Mouse (Mus musculus) activated CD4-positive, CD25-positive, alpha-beta regulatory T cell (primary cell): Measurements from ENCODE around the gene Ces2h. TPM values are rescaled to one million over a fixed set of nuclear protein-coding genes. Genes with fewer than 3 reads are reported as not detected.

Experiments
- polyA plus RNA-seq, 2 experiments: library from polyadenylated mRNA; unstranded; fragments of 100-300 nt; shearing (Covaris generic); gene quantifications; one replicate each; pipeline ENCODE4 v1.2.1; 2017

Gene Ces2h
- not detected for polyA plus RNA-seq

GRCm38 (mm10) chr8:105000586-105000985 lies at the start of gene Ces2h:
Gene Ces2h, plus strand, starts transcription at chr8:105000853.

DNA sequence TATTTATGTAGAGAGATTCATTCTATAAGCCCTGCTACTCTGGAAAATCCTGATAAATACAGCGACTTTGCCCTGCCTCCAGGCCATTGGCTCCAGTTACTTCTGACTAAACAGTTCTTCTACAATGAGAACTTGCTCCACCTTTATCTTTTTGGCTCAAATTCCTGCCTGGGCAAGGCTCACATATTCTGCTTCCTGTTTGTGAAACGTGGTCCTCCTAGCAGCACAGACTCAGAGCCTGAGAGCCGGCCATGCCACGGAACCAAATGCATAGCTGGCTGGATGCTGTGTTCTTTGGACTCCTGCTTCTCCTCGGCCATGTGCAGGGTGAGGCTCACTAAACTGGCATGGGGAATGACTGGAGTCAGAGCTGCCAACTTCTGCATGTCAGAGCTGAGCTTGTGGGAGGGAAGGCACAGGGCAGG lies 39.1 kb upstream of the Ces2h start, which contains the start of gene Ces2g:
Gene Ces2g, plus strand, starts transcription at position 182 of the 425 bp plus-strand sequence.

GRCm38 (mm10) chr8:105048371-105048854 lies 47.8 kb downstream of the Ces2h start, which contains the start of gene Ces3a:
Gene Ces3a, plus strand, starts transcription at chr8:105048601.

Other genes starting within 250 kb of the Ces2h start
- not detected for gene Ces2b, start 169.3 kb upstream of the Ces2h start, polyA plus RNA-seq
- gene Ces2c, start 153.8 kb upstream of the Ces2h start, polyA plus RNA-seq: 1 to 10 TPM; 3.9 to 8.2 TPM
- not detected for gene Ces2e, start 74.6 kb upstream of the Ces2h start, polyA plus RNA-seq
- under 1 TPM; 0.09 to 0.10 TPM for gene Ces2f, start 53.5 kb upstream of the Ces2h start, polyA plus RNA-seq
- 1 to 10 TPM in 1 of 2 experiments, not detected in 1; 1.4 TPM for gene Ces2g, start 39.1 kb upstream of the Ces2h start, polyA plus RNA-seq
- gene Ces3a, start 47.7 kb downstream of the Ces2h start, polyA plus RNA-seq: not detected
- gene Ces3b, start 82.9 kb downstream of the Ces2h start, polyA plus RNA-seq: under 1 TPM in 1 of 2 experiments, not detected in 1; 0.10 TPM
- under 1 TPM in 1 of 2 experiments, not detected in 1; 0.07 TPM for gene Ces4a, start 130.9 kb downstream of the Ces2h start, polyA plus RNA-seq
- gene Cbfb, start 169.8 kb downstream of the Ces2h start, polyA plus RNA-seq: 100 to 1,000 TPM; 115 to 135 TPM
- 10 to 100 TPM; 22.1 to 29.3 TPM for gene D230025D16Rik, start 224.3 kb downstream of the Ces2h start, polyA plus RNA-seq